Mouse (Mus musculus): ENCODE results near the gene Gm17606.
"Not testable (repeated sequence)": the region's sequence is repeated elsewhere in the genome, so short reads cannot be mapped to it uniquely, and the experiment has no call there.

Gene Gm17606

GRCm38 (mm10) chr14:54640946-54641304, at the start of gene Gm17606:
Gm17606 (plus strand) TSS chr14:54640952.
- DNase-seq: no peak

GRCm38 (mm10) chr14:54591056-54591455, 49.7 kb upstream of the Gm17606 start:
- no peak for DNase-seq

GRCm38 (mm10) chr14:54592319-54592934, 48.3 kb upstream of the Gm17606 start:
- peak; percentile 17 for DNase-seq

- DNase-seq: no peak
Observed at GRCm38 (mm10) chr14:54594055-54594454, 46.7 kb upstream of the Gm17606 start.

- DNase-seq: no peak
Observed at GRCm38 (mm10) chr14:54594631-54595414, 45.9 kb upstream of the Gm17606 start.

GRCm38 (mm10) chr14:54597084-54597483, 43.7 kb upstream of the Gm17606 start:
- no peak for DNase-seq

GRCm38 (mm10) chr14:54601601-54602000, 39.2 kb upstream of the Gm17606 start:
- DNase-seq: no peak

GRCm38 (mm10) chr14:54602613-54603012, 38.1 kb upstream of the Gm17606 start:
- DNase-seq: peak; percentile 48

GRCm38 (mm10) chr14:54603038-54603654, 37.6 kb upstream of the Gm17606 start:
- peak; percentile 99 for DNase-seq

- DNase-seq: no peak
Observed at GRCm38 (mm10) chr14:54603686-54604085, 37.1 kb upstream of the Gm17606 start.

GRCm38 (mm10) chr14:54605752-54606321, 34.9 kb upstream of the Gm17606 start, which contains the start of gene 4931414P19Rik:
4931414P19Rik (minus strand) TSS chr14:54605993.
- DNase-seq: peak; percentile 91

- DNase-seq: no peak
Observed at GRCm38 (mm10) chr14:54607226-54607625, 33.5 kb upstream of the Gm17606 start.

GRCm38 (mm10) chr14:54609245-54609644, 31.5 kb upstream of the Gm17606 start:
- no peak for DNase-seq

GRCm38 (mm10) chr14:54609962-54610361, 30.8 kb upstream of the Gm17606 start:
- peak; percentile 56 for DNase-seq

GRCm38 (mm10) chr14:54610648-54611047, 30.1 kb upstream of the Gm17606 start:
- no peak for DNase-seq

- not testable (repeated sequence) for DNase-seq
Observed at GRCm38 (mm10) chr14:54614130-54614529, 26.6 kb upstream of the Gm17606 start.

- no peak for DNase-seq
Observed at GRCm38 (mm10) chr14:54616226-54616825, 24.4 kb upstream of the Gm17606 start.

- DNase-seq: peak; percentile 39
Observed at GRCm38 (mm10) chr14:54617152-54617896, 23.4 kb upstream of the Gm17606 start.

- peak; percentile 95 for DNase-seq
Observed at GRCm38 (mm10) chr14:54617897-54618365, 22.8 kb upstream of the Gm17606 start, which contains the start of gene Psmb5. Psmb5 (minus strand) TSS chr14:54618022.

- DNase-seq: no peak
Observed at GRCm38 (mm10) chr14:54621133-54621532, 19.6 kb upstream of the Gm17606 start, which contains the start of gene Psmb11. Psmb11 (plus strand) TSS chr14:54621433.

- no peak for DNase-seq
Observed at GRCm38 (mm10) chr14:54623334-54623733, 17.4 kb upstream of the Gm17606 start.

GRCm38 (mm10) chr14:54624976-54625375, 15.8 kb upstream of the Gm17606 start:
- no peak for DNase-seq
